Mouse (Mus musculus) cerebellum, adult 2 months (tissue): ENCODE results near the gene Atp1b2.

ENCODE experiments used
- CTCF ChIP-seq: fragments of 200-500 bp; IDR thresholded peaks from 2 replicates; pipeline ENCODE4 v1.5.1; 2011; ENCODE audit warnings: low read depth, mild to moderate bottlenecking, control low read depth, low read length, moderate library complexity, borderline replicate concordance; ENCODE audit not compliant: insufficient read depth
- POLR2A ChIP-seq: fragments of 200-500 bp; IDR thresholded peaks from 2 replicates; pipeline ENCODE4 v1.6.1; 2011; ENCODE audit warnings: low read length, control low read depth, borderline replicate concordance; ENCODE audit not compliant: insufficient read depth

- no peak for TF ChIP-seq POLR2A
- TF ChIP-seq CTCF = no peak
These were observed 12.9 kb downstream of the Atp1b2 start for GRCm38 (mm10) chr11:69592799-69593198.
